Mouse (Mus musculus) induced T-regulatory cell, adult 2 months (primary cell): Measurements from ENCODE around the gene Chek1.

ENCODE experiments used
- DNase-seq: peaks from one replicate; pipeline ENCODE4 v3.0.0-alpha.2; 2012; ENCODE audit warnings: low read depth

The Chek1 gene

GRCm38 (mm10) chr9:36727034-36727755 is at the start of gene Chek1:
Gene Chek1 (minus strand): TSS chr9:36727065.
- peak; percentile 52 for DNase-seq

GRCm38 (mm10) chr9:36769048-36769413 is 42.2 kb upstream of the Chek1 start:
- DNase-seq, result peak; percentile 35

GRCm38 (mm10) chr9:36768156-36769047 is 41.5 kb upstream of the Chek1 start:
- DNase-seq, result no peak

DNA sequence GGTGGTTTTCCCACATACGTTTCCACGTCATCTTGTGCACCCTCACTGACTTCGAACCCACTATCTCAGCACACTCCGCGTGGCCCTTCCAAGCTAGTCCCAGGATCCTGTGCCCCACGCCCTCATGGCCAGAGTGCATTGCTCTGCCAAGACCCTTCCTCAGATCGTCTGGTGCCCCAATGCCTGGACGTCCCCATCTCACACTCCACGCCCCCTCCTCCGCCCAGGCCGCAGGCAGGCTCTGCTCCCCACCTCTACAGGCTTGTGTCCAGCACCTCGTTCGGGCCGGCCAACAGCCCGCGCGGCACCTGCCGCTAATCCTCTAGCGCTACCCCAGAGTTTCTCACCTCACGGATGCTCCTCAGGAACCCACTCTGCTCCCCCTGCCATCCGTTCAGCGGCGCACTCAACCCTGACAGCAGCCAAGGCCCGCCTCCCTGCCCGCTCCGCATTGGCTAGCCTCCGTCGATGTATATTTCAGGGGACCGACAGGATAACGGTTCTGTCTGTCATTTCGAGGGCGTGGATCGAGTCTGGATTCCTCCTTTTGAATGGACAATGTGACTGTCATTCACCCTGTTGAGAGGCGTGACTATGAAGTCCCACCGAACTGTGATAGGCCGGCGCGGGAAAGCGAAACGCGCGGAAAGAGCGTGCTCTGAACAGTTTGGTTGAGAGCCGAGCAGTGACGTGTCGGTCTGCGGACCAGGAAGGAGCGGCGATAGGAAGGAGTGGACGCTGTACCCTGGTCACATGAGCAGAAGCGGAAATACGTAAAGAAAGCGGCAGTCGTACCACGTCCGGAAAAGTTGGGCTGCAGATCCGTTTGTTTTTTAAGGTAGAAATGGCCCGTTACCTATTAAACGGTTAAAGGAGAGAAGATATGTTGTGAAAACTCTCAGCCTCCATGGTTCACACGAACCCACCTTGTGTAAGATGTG is 40.6 kb upstream of the Chek1 start, which contains the start of gene Stt3a:
Stt3a (minus strand) TSS at position 477 of the 941 bp plus-strand sequence.
- DNase-seq, result peak; percentile 100

- DNase-seq, result no peak
These were observed 37.5 kb upstream of the Chek1 start for GRCm38 (mm10) chr9:36764378-36764777.

DNA sequence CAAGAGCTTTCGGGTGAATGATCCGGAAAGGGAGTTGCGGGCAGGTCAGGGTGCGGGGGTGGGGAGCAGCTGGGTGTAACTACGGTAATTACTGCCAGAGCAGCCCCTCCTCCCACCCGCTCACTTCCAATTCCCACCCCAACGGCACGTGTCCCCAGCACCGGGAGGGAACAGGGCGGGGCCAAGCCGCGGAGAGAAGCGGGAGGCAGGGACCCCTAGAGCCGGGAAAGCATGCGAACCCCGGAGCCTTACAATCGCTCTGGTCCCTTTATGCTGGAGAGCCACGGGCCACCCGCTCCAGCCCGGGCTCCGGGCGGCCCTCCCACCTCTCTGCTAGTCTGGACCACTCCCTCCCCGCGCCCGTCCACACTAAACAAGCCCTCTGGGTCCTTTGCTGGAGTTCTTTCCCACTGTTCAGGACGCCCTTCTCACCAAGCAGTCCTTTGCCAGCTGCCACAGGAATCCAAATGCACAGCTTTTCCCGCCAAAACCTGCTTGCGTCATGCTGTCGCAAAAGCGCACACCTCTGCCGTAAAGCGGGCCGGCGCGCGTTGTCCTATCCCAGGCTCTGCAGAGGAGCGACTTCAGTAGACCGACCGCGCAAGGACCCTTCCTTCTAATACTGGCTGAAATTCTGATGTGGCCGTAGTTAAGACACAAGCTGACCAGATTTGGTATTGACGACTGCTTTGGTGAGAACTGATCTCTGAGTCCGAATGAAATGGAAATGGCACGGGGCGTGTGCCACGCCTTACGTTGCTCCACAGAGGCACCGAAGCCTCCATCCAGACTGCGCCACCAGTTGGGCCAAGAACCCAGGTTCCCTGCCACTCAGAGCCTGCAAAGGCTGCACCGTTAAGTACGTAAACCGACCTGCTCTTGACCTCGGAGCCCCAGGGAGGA is 483 bp downstream of the Chek1 start:
- DNase-seq, result peak; percentile 92

GRCm38 (mm10) chr9:36716624-36717023 is 10.2 kb downstream of the Chek1 start:
- no peak for DNase-seq

DNA sequence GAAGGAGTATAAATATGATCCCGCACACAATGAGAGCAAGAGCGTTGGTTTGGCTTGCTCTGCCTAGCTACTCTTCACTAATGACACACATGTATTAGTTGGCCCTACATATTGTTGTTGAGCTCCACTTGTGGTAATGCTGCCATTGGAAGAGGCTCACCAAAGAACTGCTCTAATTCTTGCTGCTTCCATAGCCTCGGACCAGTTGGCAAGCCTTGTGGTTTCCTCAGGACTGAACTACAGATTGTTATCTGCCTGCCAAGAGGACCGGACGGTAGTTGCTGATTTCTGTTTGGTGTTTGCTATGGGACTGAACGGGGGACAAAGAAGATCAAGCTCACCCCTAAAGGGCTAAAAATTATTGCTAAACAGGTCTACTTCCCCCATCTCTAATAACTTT is 19.6 kb downstream of the Chek1 start:
- DNase-seq, result no peak

GRCm38 (mm10) chr9:36705923-36706322 is 20.9 kb downstream of the Chek1 start:
- DNase-seq, result no peak

DNA sequence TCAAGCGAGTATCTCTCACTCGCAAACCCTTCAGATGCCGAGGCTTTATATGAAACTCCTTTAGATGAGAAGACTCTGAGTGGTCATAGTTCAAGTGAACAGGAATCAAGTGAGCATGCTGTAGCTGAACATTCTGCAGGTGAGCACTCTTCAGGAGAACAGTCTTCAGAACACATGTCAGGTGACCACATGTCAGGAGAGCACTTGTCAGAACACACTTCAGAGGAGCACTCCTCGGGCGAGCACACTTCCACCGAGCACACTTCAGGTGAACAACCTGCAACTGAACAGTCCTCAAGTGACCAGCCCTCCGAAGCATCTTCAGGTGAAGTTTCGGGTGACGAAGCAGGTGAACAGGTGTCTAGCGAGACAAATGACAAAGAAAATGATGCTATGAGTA is 32.6 kb downstream of the Chek1 start:
- no peak for DNase-seq

GRCm38 (mm10) chr9:36692920-36693319 is 33.9 kb downstream of the Chek1 start, which contains the start of gene Acrv1:
Gene Acrv1 (plus strand): TSS chr9:36693220.
- DNase-seq, result no peak

DNA sequence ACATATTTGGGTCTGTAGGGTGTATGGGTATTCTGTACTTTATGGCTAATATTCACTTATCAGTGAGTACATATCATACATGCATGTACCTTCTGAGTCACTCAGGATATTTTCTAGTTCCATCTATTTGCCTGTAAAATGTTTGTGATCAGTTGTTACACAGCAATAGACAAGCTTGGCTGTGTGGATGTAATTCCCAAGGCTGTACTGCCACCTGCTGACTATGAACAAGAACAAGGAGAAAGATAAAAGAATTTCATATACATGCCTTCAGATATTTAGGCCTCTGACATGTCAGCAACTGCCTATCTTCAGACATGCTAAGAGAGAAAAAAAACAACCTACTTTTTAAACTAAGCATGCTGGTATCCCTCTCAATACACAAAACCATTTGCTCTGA is 39.5 kb downstream of the Chek1 start:
- DNase-seq, result peak; percentile 5

GRCm38 (mm10) chr9:36681424-36681823 is 45.4 kb downstream of the Chek1 start:
- DNase-seq, result no peak
